Mouse (Mus musculus) macrophage (primary cell): ENCODE measurements at regions not wholly inside any gene's neighbourhood (a gene's known extent, or its start where the extent isn't known, plus 50 kb on each side); places are given as distances from the start of the nearest gene placed in this dataset.

Experiments used
- H3K27ac ChIP-seq: fragments of 350-480 bp; formaldehyde crosslinking; 2 replicates; pipeline ENCODE4 v1.9.0; 2021
- H3K36me3 ChIP-seq: fragments of 350-480 bp; formaldehyde crosslinking; 2 replicates; pipeline ENCODE4 v1.9.0; 2021; ENCODE audit errors: inconsistent target
- H3K4me3 ChIP-seq: fragments of 350-480 bp; formaldehyde crosslinking; 2 replicates; pipeline ENCODE4 v1.9.0; 2021; ENCODE audit errors: inconsistent target
- H3K79me2 ChIP-seq: fragments of 350-480 bp; formaldehyde crosslinking; 2 replicates; pipeline ENCODE4 v1.9.0; 2021; ENCODE audit errors: inconsistent target
- WGBS: methylation state at CpG from one replicate; pipeline ENCODE4 v1.1.7; 2026; ENCODE audit warnings: inconsistent platforms; ENCODE audit not compliant: missing documents; 5-methylcytosine and 5-hydroxymethylcytosine counted together

DNA sequence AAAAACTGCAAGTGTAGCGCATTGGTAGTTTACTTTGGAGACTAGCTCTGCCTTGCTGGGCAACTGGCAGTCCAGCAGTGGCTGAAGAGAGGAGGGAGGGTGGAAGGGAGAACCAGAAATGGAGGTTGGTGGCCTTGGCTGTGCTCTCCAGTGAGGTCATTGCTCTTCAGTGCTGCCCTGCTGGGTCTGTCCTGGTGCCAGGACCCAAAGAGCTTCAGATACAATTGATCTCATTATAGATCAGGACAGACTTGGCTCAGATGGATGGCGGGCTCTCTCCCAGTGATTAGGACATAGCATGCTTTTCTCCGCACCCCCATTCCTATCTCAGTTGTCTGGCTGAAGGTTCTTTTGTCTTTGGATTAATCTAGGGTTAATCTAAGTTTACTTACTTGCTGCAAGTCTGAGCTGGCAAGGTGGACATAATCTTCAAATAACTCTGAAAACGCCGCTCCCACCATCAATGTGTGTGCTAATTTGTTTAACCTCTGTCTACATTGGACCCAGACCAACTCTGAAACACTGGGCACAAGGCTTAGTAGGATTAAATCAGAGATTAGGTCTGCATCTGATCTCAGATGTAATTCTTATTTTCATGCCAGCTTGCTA lies 394.3 kb downstream of the Pik3r1 start:
- no peaks in the 10 kb centered on the region for H3K79me2 ChIP-seq
- H3K4me3 ChIP-seq, result no peak overlapping the region
- no peaks in the 10 kb centered on the region for H3K36me3 ChIP-seq
- WGBS, result 98% methylated on average over 5 of the region's 5 CpGs
- no peak overlapping the region for H3K27ac ChIP-seq

DNA sequence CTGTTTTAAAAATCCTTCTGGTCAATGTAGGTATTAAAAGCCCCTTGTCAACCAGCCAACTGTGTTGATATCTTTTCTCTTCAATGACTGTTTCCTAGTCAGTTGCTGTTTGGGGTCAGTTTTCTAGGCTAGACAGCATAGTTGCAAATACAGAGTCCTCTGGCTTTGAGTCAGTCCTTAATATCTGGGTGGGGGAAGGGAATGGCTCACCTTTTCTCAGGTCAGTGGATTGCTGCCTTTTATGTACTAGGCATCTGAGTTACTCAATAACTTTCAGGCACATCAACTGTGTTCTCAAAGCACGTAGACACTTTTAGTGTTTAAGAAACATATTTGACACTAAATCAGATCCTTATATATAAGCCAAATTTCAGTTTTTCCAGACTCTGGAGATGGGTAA lies 396.1 kb downstream of the Pik3r1 start:
- H3K27ac ChIP-seq, result no peak overlapping the region
- 75% methylated on average over 1 of the region's 1 CpGs for WGBS
- H3K36me3 ChIP-seq, result no peaks in the 10 kb centered on the region
- H3K4me3 ChIP-seq, result no peak overlapping the region
- H3K79me2 ChIP-seq, result no peaks in the 10 kb centered on the region

DNA sequence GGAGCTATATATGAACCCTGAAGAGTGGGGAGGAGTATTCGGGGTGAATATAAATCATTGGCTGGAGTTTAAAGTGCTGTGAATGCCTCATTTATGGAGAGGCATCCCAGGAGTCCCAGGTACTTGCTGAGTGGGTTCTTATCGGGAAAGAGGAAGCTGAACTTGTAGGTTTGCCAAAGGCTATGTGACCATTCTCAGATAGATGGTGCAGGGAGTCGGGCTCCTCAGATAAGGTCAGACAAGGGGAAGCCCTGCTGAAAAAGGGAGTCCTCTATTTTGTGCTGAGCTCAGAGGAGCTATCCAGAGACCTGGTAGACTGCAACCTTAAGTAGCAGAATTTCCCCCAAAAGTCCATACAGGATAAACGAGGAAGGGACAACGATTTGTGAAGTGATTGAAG lies 399.8 kb downstream of the Pik3r1 start:
- Histone ChIP-seq H3K36me3 (no peaks in the 10 kb centered on the region), H3K79me2 (no peaks in the 10 kb centered on the region), H3K4me3 (no peak overlapping the region), H3K27ac (no peak overlapping the region)
- 43% methylated on average over 5 of the region's 5 CpGs for WGBS

DNA sequence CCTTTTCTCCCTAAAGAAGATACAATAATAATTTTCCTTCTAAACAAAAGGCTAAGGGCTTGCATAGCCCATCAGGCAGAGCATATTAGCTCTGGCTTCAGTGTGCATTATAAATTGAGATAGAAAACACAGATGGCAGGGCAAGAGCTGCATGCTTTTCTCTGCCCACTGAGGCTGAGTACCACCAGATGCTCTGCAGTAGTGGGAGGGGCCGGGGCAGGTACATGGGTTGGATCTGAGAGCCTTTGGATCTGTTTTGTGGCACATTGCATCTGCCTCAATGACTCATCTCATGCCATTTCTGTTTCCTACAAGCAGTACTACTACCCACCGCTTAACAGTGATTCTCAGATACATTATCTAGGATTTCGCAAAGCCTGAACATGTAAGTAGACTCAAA lies 412.7 kb downstream of the Pik3r1 start:
- Histone ChIP-seq H3K4me3 (no peak overlapping the region), H3K27ac (no peak overlapping the region), H3K36me3 (no peaks in the 10 kb centered on the region), H3K79me2 (no peaks in the 10 kb centered on the region)
- WGBS, result 92% methylated on average over 3 of the region's 3 CpGs

DNA sequence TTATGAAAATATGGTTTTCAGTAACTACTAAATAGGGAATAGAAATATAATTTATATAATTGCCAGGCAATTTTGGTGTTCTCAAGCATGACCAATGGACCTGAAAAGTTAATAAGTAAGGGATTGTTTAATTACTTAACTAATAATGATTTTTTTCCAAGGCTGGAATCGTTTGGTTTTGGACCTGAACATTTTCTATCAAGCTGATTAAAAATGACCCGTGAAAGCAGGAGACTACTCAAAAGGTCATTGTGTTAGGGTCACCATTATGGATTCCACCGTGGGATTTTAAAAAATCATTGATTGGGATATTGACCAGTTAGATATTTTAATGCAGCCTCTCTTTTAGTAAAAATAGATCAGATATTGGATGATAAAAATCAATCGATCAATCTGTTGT lies 416.9 kb downstream of the Pik3r1 start:
- Histone ChIP-seq H3K27ac (no peak overlapping the region), H3K4me3 (no peak overlapping the region), H3K79me2 (no peaks in the 10 kb centered on the region), H3K36me3 (no peaks in the 10 kb centered on the region)
- 92% methylated on average over 4 of the region's 4 CpGs for WGBS

DNA sequence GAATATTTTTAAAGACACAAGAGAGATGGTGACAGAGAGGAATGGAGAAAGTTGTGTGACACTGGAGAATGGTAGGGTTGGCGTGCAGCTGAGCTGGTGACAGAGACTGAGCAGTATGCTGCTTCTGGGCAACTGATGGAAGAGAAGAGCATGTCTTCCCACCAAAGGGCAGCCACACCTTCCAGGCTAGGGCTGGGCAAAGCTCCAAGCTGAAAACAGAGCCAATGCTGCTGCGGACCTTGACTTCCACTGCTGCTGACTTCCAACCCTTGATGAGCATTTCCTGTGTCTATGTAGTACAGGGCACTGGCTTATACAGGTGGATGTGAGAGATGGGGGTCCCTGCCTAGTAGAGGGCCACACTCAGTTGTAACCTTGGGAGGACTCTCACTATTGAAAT lies 418.7 kb downstream of the Pik3r1 start:
- Histone ChIP-seq H3K79me2 (no peaks in the 10 kb centered on the region), H3K4me3 (no peak overlapping the region)
- WGBS, result 92% methylated on average over 2 of the region's 2 CpGs

DNA sequence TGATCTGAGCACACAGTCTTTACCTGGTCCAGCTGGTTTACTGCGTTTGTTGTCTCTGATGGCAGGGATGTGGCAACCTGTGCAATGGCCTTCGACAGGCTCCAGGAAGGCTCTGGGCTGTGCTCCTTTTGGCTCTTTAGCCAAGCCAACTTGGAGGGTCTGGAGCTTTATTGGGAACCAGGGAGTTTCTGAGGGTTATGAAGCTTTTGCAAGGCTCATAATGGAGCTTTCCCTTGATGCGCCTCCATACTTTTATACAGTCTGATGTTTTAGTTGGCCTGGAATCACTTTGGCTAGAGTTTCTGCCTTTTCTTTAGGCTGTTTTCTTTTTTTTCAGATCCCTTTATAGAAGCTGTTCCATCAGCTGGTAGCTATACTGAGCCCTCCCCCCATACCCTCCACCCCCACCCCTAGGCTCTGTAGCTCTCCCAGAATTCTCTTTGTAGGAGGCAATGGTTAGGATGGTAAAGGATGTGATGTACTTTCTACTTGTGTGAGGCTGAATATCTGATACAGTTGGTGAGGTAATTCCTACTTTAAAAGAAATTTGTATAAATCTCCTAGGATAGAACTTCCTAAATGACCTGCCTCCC lies 429.6 kb downstream of the Pik3r1 start:
- Histone ChIP-seq H3K4me3 (no peak overlapping the region), H3K27ac (no peak overlapping the region)
- 95% methylated on average over 3 of the region's 3 CpGs for WGBS

More for the DNA sequence above, 418.7 kb downstream of the Pik3r1 start:
- H3K27ac ChIP-seq, result no peak overlapping the region
- no peaks in the 10 kb centered on the region for H3K36me3 ChIP-seq

DNA sequence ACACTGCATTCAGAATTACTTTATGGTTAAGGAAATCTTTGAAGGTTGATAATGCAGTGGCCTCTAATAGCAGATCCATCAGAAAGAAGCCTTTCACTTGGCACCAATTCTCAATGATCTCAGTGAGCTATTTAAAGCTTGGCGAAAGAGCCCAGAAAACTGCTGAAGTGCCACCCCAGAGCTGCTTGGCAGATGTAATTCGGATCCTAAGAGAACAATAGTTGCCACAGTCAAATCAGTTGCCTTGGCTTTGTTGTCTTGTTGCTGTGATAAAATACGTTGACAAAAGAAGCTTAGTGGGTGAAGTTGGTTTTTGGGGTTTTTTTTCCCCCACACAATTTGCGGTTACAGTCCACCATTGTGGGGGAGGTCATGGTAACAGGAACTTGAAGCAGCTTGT lies 449.4 kb downstream of the Pik3r1 start:
- 65% methylated on average over 4 of the region's 4 CpGs for WGBS
- H3K36me3 ChIP-seq, result no peaks in the 10 kb centered on the region
- H3K27ac ChIP-seq, result no peak overlapping the region
- no peak overlapping the region for H3K4me3 ChIP-seq
- no peaks in the 10 kb centered on the region for H3K79me2 ChIP-seq

More for the DNA sequence above, 429.6 kb downstream of the Pik3r1 start:
- H3K36me3 ChIP-seq, result no peaks in the 10 kb centered on the region
- no peaks in the 10 kb centered on the region for H3K79me2 ChIP-seq

DNA sequence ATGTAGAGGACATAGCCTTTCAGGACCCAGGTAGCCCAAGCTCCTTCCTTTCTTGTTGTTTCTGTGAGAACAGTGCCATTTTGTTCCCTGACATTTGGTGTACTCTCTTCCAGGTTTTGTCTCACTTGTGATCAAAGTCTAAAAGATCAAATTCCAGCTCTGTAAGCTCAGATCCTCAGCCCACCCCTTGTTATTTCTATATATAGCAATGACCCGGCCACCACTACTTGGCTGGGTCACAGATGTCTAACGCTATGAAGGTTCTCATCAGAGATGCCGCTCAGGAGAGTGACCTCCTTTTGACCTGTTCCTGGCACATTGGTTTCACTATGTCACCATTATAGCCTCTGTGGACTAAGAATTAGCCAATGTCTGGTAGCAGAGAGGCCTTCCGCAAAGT lies 451.7 kb downstream of the Pik3r1 start:
- Histone ChIP-seq H3K79me2 (no peaks in the 10 kb centered on the region), H3K27ac (no peak overlapping the region)
- WGBS, result 92% methylated on average over 4 of the region's 4 CpGs

DNA sequence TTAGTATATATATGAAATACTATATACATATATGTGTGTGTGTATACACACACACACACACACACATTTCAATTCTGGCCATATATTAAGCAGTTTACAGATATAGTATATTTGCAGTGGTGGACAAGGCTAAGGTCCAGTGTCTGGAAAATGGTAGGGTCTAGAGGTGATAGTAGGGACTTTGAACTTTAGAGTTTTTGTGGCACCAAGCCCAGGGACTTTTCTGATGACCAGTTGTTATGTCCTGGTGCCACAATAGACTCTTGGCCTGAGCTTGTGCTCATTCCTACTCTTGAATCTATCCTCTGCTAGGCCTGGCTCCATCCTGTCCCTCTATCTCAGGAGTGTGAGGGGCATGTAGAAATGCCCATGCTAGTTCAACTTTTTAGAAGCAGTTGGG lies 454.0 kb downstream of the Pik3r1 start:
- Histone ChIP-seq H3K4me3 (no peak overlapping the region), H3K27ac (no peak overlapping the region), H3K79me2 (no peaks in the 10 kb centered on the region), H3K36me3 (no peaks in the 10 kb centered on the region)

More for the DNA sequence above, 451.7 kb downstream of the Pik3r1 start:
- Histone ChIP-seq H3K4me3 (no peak overlapping the region), H3K36me3 (no peaks in the 10 kb centered on the region)

DNA sequence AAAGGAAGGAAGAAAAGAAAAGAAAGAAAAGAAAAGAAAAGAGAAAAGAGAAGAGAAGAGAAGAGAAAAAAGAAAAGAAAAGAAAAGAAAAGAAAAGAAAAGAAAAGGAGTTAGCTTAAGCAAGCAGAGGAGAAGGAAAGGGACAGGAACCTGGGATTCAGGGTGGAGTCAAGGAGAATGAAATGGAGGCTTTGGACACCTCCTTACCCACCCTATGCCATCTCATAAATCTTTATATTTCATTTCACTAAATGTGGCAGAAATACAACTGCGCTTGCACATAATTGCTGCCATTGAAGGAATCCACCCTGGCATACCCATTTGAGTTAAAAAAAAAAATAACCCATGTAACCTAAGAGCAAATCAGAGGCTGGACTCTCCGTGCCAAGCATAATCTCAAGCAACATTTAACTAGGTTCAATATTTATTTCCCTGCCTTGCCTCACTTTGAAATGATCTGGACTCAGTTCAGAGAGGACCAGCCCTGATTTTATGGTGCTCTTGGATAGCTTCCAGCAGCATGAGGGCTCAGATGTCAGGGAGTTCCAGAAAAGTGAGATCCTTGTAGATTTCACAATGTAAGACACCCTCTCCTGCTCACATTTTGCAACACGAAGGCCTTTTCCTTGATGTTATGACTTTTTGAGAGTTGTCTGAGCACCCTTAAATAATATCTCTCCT lies 456.2 kb downstream of the Pik3r1 start:
- WGBS, result 91% methylated on average over 3 of the region's 3 CpGs
- no peaks in the 10 kb centered on the region for H3K79me2 ChIP-seq
- H3K27ac ChIP-seq, result no peak overlapping the region
- no peaks in the 10 kb centered on the region for H3K36me3 ChIP-seq
- no peak overlapping the region for H3K4me3 ChIP-seq

DNA sequence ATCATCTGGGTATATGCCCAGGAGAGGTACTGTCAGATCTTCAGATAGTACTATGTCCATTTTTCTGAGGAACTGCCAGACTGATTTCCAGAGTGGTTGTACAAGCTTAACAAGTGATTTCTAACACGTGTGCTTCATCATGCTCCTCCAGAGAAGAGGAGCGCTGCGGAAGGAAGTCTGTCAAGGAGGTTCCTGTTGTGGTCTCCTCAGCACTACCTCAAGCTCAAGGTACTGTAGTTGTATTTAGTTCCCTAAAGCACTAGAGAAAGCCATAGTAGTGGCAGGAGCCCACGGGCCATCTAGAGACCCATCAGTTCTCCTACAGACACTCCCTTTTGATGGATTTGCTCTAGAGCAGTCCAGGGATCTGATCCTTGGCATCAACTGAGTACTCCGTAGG lies 459.3 kb downstream of the Pik3r1 start:
- 18% methylated on average over 5 of the region's 5 CpGs for WGBS
- Histone ChIP-seq H3K36me3 (no peaks in the 10 kb centered on the region), H3K4me3 (no peak overlapping the region), H3K79me2 (no peaks in the 10 kb centered on the region), H3K27ac (no peak overlapping the region)

DNA sequence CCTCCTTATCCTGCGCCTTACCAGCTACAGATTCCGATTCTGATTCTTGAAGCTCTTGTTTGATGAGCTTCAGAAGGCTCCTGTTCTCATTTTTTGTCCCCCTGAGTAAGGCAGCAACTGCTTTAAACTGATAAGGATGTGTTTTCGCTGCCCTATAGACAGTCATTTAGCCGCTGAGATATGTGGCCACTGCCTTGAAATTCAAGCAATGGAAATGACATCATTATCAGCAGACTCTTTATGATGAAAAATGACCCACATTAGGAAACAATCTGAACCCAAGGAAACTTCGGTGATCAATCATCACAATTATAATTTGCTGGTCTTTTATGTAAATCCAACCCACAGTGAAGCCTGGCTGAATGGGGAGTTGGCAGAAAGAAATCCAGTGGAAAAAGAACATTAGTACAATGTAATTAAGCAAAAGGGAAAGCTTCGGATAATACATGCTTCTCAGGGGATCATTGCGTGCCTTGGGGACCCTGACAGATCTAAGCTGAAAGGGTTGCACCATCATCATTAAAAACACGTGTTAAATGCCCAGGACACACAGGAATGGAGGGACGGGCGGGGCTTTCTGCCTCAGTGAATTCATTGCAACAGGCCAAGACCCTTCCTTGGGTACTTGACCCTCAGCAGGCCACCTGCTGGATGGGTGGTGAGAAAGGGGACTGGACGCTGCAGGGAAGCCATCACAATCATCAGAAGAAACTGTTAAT lies 462.2 kb downstream of the Pik3r1 start:
- H3K79me2 ChIP-seq, result no peaks in the 10 kb centered on the region
- no peak overlapping the region for H3K4me3 ChIP-seq
- 88% methylated on average over 11 of the region's 11 CpGs for WGBS
- no peak overlapping the region for H3K27ac ChIP-seq
- no peaks in the 10 kb centered on the region for H3K36me3 ChIP-seq

DNA sequence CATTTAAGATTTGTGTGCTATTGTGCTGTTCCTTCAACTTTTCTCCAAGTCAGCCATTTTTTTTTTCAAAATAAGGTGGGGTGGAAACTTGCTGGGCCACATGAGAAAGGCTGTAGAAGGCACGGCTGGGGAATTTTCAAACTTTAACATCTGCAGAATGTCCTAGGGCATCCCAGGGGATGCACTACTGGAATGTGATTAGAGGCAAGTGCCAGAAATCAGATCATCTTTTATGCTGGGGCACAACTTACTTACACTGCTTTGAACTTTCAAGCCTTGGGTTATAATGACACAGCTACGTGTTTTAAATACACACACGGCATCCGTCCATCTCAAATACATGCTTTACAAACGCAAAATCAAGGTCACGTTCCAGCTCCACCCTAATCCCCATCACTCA lies 463.0 kb downstream of the Pik3r1 start:
- H3K27ac ChIP-seq, result no peak overlapping the region
- H3K4me3 ChIP-seq, result no peak overlapping the region
- WGBS, result 93% methylated on average over 6 of the region's 6 CpGs
- no peaks in the 10 kb centered on the region for H3K79me2 ChIP-seq
- no peaks in the 10 kb centered on the region for H3K36me3 ChIP-seq

DNA sequence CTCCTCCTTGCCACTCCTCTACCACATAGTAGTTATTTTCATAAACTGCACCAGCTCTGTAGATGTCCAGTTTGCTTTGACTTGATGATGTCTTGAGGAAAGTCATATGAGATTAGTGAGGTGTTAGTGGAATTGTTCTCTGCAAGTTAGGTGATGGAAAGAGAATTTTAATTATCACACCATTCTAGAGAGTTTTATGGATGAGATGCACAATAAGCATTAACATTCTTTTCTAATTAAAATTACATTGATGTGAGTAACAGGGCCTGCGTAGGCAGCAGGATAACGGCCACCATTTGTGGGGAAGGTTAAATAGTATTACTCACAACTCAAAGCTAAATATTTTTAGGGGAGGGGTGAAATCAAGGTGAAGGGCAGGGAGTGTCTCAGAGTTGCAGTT lies 466.7 kb downstream of the Pik3r1 start:
- Histone ChIP-seq H3K4me3 (no peak overlapping the region), H3K79me2 (no peaks in the 10 kb centered on the region), H3K36me3 (no peaks in the 10 kb centered on the region), H3K27ac (no peak overlapping the region)
- 100% methylated on average over 2 of the region's 2 CpGs for WGBS
